Mouse (Mus musculus) brain, adult 2 months (tissue): ENCODE results near the gene Actr3.
"Not testable (repeated sequence)": the region's sequence is repeated elsewhere in the genome, so short reads cannot be mapped to it uniquely, and the experiment has no call there.

Source experiments
- DNase-seq: peaks from one replicate; pipeline ENCODE4 v3.0.0; 2011; ENCODE audit warnings: low read depth, low spot score

The Actr3 gene

GRCm38 (mm10) chr1:125438826-125439225 is 3.3 kb upstream of the Actr3 start:
- DNase-seq: no peak

GRCm38 (mm10) chr1:125437927-125438326 is 2.4 kb upstream of the Actr3 start:
- DNase-seq: no peak

DNA sequence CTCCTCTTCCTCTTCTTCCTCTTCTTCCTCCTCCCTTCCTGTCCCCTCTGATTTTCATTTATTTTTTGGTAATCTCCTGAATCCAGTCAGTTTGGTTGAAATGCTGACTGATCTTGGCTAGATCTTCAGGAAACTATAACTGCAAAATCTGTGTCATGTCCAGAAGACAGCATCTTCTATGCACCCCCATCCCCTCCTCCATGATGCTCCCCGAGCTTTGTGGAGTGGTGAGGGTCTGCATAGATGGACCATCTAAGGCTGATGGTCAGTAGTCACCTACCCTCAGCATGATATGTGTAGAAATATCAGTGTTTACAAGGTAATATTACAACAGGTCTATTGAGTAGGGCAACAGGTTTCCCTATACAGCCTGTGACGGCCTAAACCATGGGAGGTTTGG is 1.6 kb upstream of the Actr3 start:
- no peak for DNase-seq

DNA sequence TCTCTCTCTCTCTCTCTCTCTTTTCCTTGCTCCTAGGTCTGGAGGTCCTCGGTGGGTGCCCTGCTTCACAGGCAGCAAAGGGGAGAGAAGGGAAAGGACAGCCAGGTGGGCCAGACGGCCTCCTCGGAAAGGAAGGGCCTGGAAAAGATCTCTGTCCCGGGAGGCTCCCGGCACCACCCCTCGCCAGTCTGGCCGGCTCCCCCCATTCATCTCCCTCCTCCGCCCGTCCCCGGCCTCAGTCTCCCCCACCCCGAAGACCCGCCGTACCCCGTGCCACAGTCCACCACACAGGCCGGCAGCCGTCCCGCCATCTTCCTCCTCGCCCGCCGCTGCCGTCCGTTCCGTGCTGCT is 534 bp downstream of the Actr3 start:
- DNase-seq: no peak

DNA sequence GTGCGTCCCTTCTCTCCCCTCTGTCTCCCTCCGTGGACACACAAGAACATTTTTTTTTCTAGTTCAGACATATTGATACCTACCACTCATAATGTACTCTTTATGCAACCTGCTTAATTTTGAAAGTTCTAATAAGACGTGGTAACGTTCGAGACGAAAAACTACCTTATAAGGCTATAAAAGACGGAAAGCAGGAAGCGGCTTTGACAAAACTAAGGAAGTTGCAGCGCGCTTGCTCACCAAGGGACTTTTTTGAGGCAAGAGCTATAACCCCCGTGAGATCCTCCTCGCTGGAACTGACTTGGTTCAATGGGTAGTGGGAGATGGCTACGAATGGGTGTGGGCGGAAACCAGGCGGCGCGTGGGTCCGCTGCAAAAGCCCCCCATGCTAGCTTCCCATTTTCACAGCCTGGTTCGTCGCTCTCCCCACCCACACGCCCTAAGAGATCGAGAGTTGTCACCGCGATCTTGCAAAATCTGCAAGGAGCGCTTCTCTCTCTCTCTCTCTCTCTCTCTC is 984 bp downstream of the Actr3 start:
- peak; percentile 68 for DNase-seq

DNA sequence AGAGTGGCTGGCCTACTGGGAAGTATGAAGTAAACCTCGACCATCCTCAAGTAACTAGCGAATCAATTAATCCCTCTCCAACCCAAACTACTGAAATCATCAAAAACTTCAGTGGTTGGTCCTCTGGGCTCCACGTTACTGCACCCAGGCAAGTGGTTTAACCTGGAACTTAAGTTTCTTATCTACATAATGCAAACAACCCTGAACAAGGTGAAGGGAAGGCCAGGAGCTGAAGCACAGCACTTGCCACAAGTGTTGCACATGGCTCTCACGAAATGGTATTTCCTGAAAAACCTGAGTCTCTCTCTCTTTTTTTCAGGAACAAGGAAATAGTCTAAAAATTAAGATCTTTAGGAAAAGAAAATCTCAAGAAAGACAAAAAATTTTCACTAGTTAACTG is 4.2 kb downstream of the Actr3 start:
- no peak for DNase-seq

GRCm38 (mm10) chr1:125430737-125431136 is 4.8 kb downstream of the Actr3 start:
- no peak for DNase-seq

DNA sequence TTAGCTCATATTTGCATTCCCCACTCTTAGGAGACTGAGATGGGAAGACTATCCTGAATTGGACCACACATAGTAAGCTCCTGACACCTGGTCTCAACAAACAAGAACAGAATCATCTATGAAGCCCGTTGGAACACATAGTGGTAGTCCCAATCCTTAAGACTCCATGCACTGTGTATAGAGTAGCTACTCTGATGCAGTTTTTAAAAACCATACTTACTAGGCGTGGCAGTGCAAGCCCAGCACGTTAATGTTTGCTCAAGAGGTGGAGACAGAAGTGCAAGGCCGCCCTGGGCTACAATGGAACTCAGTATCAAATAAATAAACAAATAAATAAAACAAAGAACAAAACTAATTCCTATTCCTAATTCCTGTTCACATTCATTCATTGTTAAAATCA is 5.5 kb downstream of the Actr3 start:
- no peak for DNase-seq

GRCm38 (mm10) chr1:125428315-125428714 is 7.2 kb downstream of the Actr3 start:
- DNase-seq: peak; percentile 19

DNA sequence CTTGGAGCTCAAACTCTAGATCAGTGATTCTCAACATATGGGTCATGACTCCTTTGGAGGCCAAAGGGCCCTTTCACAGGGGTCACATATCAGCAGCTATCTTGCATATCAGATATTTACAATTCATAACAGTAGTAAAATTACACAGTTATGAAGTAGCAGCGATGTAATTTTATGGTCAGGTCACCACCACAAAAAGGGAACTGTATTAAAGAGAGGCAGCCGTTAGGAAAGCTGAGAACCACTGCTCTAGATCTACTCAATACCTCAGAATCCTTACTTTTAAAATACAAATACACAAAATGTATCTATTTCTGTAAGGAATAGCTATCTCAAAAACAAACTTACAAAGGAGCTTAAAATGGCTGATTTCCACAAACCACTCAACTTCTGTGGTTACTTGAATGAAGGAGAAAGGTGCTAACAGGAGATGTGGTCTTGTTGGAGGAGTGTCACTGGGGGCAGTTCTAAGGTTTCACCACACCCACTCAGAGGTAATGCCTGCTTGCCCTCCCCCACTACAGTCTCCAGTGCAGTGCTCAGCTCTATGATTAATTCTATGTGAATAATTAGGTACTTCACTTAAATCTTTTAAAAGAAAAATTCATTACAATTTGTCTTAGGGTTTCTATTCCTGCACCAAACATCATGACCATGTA is 9.0 kb downstream of the Actr3 start:
- no peak for DNase-seq

- DNase-seq: no peak
Observed at GRCm38 (mm10) chr1:125419906-125420305, 15.6 kb downstream of the Actr3 start.

GRCm38 (mm10) chr1:125418732-125419131 is 16.8 kb downstream of the Actr3 start:
- DNase-seq: no peak

DNA sequence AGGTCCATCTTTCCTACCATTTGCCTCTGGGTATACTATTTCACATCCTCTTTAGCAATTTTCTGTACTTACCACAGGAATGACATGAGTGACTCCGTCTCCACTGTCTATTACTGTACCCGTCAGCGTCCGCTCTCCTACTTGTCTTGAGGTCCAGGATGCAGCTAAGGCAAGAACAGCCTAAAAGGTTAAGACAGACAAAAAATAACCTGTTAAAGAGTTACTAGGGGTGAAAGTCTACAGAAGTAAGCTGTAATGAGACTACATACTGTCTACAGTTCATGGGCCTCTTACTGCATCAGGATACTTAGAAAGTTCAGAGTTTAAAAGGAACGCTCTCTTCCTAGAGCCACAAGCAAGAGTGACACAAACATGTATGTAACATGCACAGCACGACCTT is 28.3 kb downstream of the Actr3 start:
- DNase-seq: no peak

DNA sequence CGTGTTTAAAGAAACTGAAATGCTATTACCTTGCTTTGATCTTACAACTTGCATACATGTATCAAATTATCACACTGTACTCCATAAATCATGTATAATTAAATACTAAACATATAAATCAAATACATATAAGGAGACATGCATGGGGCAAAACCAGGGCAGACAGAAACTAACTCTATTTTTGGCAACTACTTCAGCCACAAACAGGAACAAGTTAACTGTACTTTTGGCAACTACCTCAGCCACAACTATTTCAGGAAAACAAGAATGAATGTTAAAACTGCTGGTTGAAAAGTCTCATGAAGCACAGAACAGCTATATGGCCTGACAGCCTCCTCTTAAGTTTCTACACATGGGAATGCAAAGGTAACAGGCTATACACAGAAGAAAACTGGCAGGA is 40.1 kb downstream of the Actr3 start:
- no peak for DNase-seq

DNA sequence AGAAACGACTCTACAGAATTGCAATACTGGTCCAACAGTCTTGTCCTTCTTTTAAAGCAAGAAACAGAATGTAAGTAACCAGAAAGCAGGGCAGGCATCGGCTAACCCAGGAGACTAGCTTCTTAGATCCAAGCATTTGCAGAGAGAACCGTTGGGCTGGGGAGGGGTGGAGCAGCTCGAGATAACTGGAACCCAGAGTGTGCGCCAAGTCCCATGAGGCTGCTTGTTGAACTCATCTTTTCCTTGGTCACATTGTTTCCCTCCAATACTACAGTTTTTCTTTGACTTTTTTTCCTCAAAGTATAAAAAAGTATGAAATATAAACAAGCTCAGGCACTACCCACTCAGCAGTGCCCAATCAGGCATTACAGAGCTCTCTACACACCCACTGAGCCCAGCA is 42.2 kb downstream of the Actr3 start:
- DNase-seq: not testable (repeated sequence)

DNA sequence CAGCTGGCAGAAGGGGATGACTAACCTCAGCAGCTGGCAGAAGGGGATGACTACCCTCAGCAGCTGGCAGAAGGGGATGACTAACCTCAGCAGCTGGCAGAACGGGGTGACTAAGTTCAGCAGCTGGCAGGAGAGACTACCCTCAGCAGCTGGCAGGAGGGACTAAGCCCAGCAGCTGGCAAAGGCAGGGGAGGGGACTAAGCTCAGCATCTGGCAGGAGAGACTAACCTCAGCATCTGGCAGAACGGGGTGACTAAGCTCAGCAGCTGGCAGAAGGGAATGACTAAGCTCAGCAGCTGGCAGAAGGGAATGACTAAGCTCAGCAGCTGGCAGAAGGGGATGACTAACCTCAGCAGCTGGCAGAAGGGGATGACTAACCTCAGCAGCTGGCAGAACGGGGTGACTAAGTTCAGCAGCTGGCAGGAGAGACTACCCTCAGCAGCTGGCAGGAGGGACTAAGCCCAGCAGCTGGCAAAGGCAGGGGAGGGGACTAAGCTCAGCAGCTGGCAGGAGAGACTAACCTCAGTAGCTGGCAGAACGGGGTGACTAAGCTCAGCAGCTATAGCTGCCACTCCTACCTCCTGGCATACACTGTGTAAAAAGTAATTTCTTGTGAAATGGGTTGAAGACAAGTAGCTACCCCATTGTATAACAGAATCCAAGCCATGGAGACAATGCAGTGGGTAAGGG is 45.3 kb downstream of the Actr3 start:
- DNase-seq: not testable (repeated sequence)

DNA sequence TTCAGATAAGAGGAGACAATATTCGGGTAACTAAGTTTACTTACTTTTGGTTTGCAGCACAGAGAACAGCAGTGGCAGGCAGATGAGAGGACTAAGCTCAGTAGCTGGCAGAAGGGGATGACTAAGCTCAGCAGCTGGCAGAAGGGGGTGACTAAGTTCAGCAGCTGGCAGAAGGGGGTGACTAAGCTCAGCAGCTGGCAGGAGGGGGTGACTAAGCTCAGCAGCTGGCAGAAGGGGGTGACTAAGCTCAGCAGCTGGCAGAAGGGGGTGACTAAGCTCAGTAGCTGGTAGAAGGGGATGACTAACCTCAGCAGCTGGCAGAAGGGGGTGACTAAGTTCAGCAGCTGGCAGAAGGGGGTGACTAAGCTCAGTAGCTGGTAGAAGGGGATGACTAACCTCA is 45.9 kb downstream of the Actr3 start:
- DNase-seq: not testable (repeated sequence)

GRCm38 (mm10) chr1:125388370-125388769 is 47.2 kb downstream of the Actr3 start:
- no peak for DNase-seq

DNA sequence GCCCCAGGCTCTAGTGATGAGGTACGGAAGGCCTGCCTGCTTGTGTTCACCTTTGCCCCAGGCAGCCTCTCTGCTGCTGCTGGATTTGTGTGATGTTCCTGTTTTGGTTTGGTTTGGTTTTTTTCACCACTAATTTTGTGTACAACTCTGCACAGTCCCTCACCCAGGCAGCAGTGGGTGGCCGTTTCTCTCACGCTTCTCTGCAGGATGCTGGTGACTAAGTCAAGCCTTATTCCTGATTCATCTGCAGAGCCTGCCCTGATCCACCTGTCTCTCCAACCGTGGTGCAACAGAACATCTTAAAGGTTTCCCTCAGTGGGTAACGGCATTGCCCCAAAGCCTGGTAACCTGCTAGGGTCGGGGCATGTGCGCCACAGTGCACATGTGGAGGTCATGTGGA is 49.3 kb downstream of the Actr3 start:
- peak; percentile 72 for DNase-seq

DNA sequence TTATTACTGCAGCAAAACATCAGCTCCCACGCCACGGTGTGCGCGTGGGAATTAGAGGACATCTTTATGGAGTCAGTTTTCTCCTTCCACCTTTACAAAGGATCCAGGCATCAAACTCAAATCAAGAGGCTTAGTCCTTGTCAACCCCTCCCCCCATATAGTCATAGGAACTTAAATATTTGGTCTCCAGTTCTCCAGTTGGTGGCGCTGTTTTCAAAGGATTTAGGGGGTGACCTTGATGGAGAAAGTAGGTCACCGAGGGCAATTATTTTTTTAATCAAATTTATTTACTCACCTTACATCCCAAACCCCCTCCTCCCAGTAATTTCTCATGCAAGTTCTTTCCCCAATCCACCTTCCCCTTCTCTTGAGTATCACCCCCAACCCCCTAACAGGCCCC is 52.9 kb downstream of the Actr3 start:
- DNase-seq: peak; percentile 26

- DNase-seq: peak; percentile 67
Observed at GRCm38 (mm10) chr1:125378889-125379288, 56.6 kb downstream of the Actr3 start.

DNA sequence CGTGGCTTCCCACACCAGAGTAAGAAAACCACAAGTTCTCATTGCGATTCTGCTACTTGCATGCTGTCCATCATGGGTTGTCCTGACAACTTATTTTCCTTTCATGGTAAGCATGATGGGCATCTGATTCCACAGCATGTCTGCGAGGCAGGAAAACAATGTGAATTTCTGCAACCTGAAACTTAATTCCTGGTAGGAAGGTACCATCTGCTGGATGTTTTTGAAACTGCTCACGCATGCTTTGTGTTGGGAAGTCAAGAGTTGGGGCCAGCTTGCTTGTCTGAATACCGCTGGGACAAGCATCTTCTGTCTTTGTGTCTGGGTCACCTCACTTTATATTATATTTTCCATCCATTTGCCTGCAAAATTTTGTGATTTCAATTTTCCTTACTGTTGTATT is 62.7 kb downstream of the Actr3 start:
- DNase-seq: peak; percentile 77

DNA sequence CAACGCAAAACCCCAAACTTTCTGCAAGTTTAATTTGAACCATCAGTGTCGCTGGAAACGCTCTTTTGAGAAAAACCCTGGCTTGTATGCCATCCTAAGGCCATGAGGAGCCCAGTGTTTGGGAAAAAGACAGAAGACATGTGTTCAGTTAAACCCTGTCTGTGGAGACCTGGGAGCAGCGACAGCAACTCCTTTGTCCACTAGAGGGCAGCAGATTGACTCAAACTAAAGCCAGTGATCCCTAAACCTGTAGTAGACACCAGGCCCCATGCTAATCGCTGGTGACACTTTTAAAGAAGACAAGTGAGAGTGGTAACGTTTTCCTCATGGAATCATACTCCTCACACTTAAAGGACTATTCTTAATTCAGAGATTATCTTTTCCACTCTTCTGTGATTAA is 64.7 kb downstream of the Actr3 start:
- peak; percentile 89 for DNase-seq
